Mouse (Mus musculus): ENCODE data around the gene Syap1. TPM values are rescaled to one million over a fixed set of nuclear protein-coding genes. Genes with fewer than 3 reads are reported as not detected.
"Not testable (repeated sequence)": the region's sequence is repeated elsewhere in the genome, so short reads cannot be mapped to it uniquely, and the experiment has no call there.

Gene Syap1
- polyA plus RNA-seq, 1 experiment from 2014 or later = 50.3 TPM

- no peak for DNase-seq (ENCODE audit: low spot score)
- Histone ChIP-seq H3K9ac (ENCODE audit: low read depth, low read length) (peak within 1 kb of the TSS; percentile 73), H3K9me3 (ENCODE audit: control insufficient read depth, low read length) (no peaks in the 10 kb centered on the region), H3K27ac (replicated peaks; ENCODE audit: low read depth, low read length) (peak within 1 kb of the TSS; percentile 79), H3K4me2 (ENCODE audit: low read depth, low read length) (peak within 1 kb of the TSS; percentile 64), H3K4me3 (ENCODE audit: low read depth, low read length) (peak within 1 kb of the TSS; percentile 61), H3K36me3 (ENCODE audit: control insufficient read depth, insufficient read depth, low read length) (no peaks in the 10 kb centered on the region), H3K4me1 (ENCODE audit: control insufficient read depth, insufficient read depth, low read length) (0 out of 2 replicates have a peak, but pooled peaks cover 3% of the 10 kb centered on the region), H3K27me3 (replicated peaks; ENCODE audit: control insufficient read depth, insufficient read depth, low read length) (no peaks in the 10 kb centered on the region)
- WGBS = 26% methylated on average over 4 of the region's 4 CpGs
- no peak for ATAC-seq (ENCODE audit: low read depth)
Observed at GRCm38 (mm10) chrX:162900938-162901337, 12.7 kb upstream of the Syap1 start, which contains the start of gene Ctps2. Ctps2 (plus strand) TSS chrX:162901238.

- not testable (repeated sequence) for ATAC-seq (ENCODE audit: low read depth); H3K27ac ChIP-seq (replicated peaks; ENCODE audit: low read depth, low read length); H3K36me3 ChIP-seq (ENCODE audit: control insufficient read depth, insufficient read depth, low read length); H3K4me3 ChIP-seq (ENCODE audit: low read depth, low read length); H3K4me1 ChIP-seq (ENCODE audit: control insufficient read depth, insufficient read depth, low read length); H3K9me3 ChIP-seq (ENCODE audit: control insufficient read depth, low read length); H3K9ac ChIP-seq (ENCODE audit: low read depth, low read length); H3K27me3 ChIP-seq (replicated peaks; ENCODE audit: control insufficient read depth, insufficient read depth, low read length)
- 75% methylated on average over 9 of the region's 25 CpGs for WGBS
- peak; percentile 6 for DNase-seq (ENCODE audit: low spot score)
- 0 out of 2 replicates have a peak overlapping the region, but pooled peaks have one; percentile 12 for H3K4me2 ChIP-seq (ENCODE audit: low read depth, low read length)
Observed at GRCm38 (mm10) chrX:162888575-162889223, 452 bp upstream of the Syap1 start.

DNA sequence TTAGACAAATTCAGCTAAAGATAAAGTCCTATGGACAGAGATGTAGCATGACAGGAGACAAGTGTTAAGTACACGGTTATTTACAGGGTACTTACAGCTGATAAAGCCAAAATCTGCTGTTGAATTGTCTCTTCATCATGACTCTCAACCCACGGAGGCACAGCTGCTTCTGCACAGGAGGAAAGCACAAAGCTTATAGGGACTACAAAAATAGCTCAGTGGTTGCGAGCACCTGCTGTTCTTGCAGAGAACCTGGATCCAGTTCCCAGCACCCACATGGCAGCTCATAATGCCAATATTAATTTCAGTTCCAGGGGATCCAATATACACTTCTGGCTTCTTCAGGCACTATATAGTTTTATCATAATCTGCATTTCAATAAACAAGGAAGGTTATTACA, 10.0 kb downstream of the Syap1 start:
- peaks cover 10% of the 10 kb centered on the region; the same call in 1 of the 2 replicates for H3K36me3 ChIP-seq (ENCODE audit: control insufficient read depth, insufficient read depth, low read length)
- H3K9ac ChIP-seq (ENCODE audit: low read depth, low read length) = no peak overlapping the region
- H3K4me2 ChIP-seq (ENCODE audit: low read depth, low read length) = no peak overlapping the region
- no peaks in the 10 kb centered on the region for H3K27me3 ChIP-seq (replicated peaks; ENCODE audit: control insufficient read depth, insufficient read depth, low read length)
- WGBS = 79% methylated on average over 3 of the region's 3 CpGs
- DNase-seq (ENCODE audit: low spot score) = no peak
- no peak overlapping the region for H3K4me3 ChIP-seq (ENCODE audit: low read depth, low read length)
- H3K27ac ChIP-seq (replicated peaks; ENCODE audit: low read depth, low read length) = no peak overlapping the region
- H3K9me3 ChIP-seq (ENCODE audit: control insufficient read depth, low read length) = no peaks in the 10 kb centered on the region
- ATAC-seq (ENCODE audit: low read depth) = no peak
- no peaks in the 10 kb centered on the region for H3K4me1 ChIP-seq (ENCODE audit: control insufficient read depth, insufficient read depth, low read length)

- Histone ChIP-seq H3K4me1 (ENCODE audit: control insufficient read depth, insufficient read depth, low read length) (no peaks in the 10 kb centered on the region), H3K4me2 (ENCODE audit: low read depth, low read length) (no peak overlapping the region), H3K9ac (ENCODE audit: low read depth, low read length) (no peak overlapping the region), H3K27me3 (replicated peaks; ENCODE audit: control insufficient read depth, insufficient read depth, low read length) (no peaks in the 10 kb centered on the region), H3K36me3 (ENCODE audit: control insufficient read depth, insufficient read depth, low read length) (peaks cover 16% of the 10 kb centered on the region), H3K4me3 (ENCODE audit: low read depth, low read length) (no peak overlapping the region), H3K9me3 (ENCODE audit: control insufficient read depth, low read length) (no peaks in the 10 kb centered on the region), H3K27ac (replicated peaks; ENCODE audit: low read depth, low read length) (no peak overlapping the region)
- WGBS = 71% methylated on average over 2 of the region's 2 CpGs
- DNase-seq (ENCODE audit: low spot score) (no peak), ATAC-seq (ENCODE audit: low read depth) (no peak)
Observed at GRCm38 (mm10) chrX:162873761-162874160, 14.5 kb downstream of the Syap1 start.

DNA sequence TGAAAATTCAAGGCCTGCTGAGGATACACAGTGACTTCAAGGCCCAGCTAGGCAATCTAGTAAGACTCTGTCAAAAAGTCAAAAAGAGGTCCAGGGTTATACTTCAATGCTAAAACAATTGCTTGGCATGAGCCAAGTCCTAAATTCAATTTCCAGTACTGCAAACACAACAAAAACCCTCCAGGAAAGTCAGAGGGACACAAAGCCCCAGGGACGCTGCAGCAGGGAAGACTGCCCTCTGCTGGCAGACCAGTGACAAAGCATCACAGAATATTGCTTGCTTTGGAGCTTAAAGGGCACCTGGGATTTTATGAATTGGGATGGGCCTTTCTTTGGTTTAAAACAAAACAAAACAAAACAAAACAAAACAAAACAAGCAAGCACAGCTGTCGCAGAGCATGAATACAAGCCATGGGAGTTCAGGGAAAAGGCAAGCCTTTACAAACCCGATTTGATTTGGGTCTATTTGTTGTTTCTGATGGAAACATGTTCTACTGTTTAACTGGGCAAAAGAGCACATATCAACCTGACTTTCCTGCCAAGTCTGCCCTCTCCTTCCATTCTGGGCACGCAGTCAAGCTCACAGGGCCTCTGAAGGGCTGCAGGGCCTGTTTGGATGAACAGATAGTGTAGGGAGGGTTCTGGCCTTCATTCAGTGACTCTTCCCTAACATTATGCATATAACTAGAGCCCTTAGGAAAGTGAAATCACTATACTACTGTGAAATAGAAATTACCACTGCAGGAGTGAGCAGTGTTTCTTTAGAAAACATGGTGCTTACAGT, 16.3 kb downstream of the Syap1 start:
- Histone ChIP-seq H3K27me3 (replicated peaks; ENCODE audit: control insufficient read depth, insufficient read depth, low read length) (no peaks in the 10 kb centered on the region), H3K27ac (replicated peaks; ENCODE audit: low read depth, low read length) (no peak overlapping the region), H3K9me3 (ENCODE audit: control insufficient read depth, low read length) (no peaks in the 10 kb centered on the region), H3K36me3 (ENCODE audit: control insufficient read depth, insufficient read depth, low read length) (peaks cover 16% of the 10 kb centered on the region), H3K9ac (ENCODE audit: low read depth, low read length) (no peak overlapping the region), H3K4me2 (ENCODE audit: low read depth, low read length) (no peak overlapping the region), H3K4me3 (ENCODE audit: low read depth, low read length) (no peak overlapping the region), H3K4me1 (ENCODE audit: control insufficient read depth, insufficient read depth, low read length) (no peaks in the 10 kb centered on the region)
- WGBS = 41% methylated on average over 4 of the region's 4 CpGs
- ATAC-seq (ENCODE audit: low read depth) (no peak), DNase-seq (ENCODE audit: low spot score) (no peak)

GRCm38 (mm10) chrX:162868294-162868965, 19.8 kb downstream of the Syap1 start:
- no peak overlapping the region for H3K4me3 ChIP-seq (ENCODE audit: low read depth, low read length)
- H3K9ac ChIP-seq (ENCODE audit: low read depth, low read length) = no peak overlapping the region
- 70% methylated on average over 3 of the region's 3 CpGs for WGBS
- DNase-seq (ENCODE audit: low spot score) = no peak
- H3K27ac ChIP-seq (replicated peaks; ENCODE audit: low read depth, low read length) = no peak overlapping the region
- no peaks in the 10 kb centered on the region for H3K9me3 ChIP-seq (ENCODE audit: control insufficient read depth, low read length)
- no peaks in the 10 kb centered on the region for H3K27me3 ChIP-seq (replicated peaks; ENCODE audit: control insufficient read depth, insufficient read depth, low read length)
- no peak overlapping the region for H3K4me2 ChIP-seq (ENCODE audit: low read depth, low read length)
- no peak for ATAC-seq (ENCODE audit: low read depth)
- H3K4me1 ChIP-seq (ENCODE audit: control insufficient read depth, insufficient read depth, low read length) = no peaks in the 10 kb centered on the region
- H3K36me3 ChIP-seq (ENCODE audit: control insufficient read depth, insufficient read depth, low read length) = peaks cover 16% of the 10 kb centered on the region; the same call in 1 of the 2 replicates

GRCm38 (mm10) chrX:162848682-162849081, 39.6 kb downstream of the Syap1 start:
- no peak overlapping the region for H3K4me3 ChIP-seq (ENCODE audit: low read depth, low read length)
- H3K9me3 ChIP-seq (ENCODE audit: control insufficient read depth, low read length) = no peaks in the 10 kb centered on the region
- H3K27ac ChIP-seq (replicated peaks; ENCODE audit: low read depth, low read length) = no peak overlapping the region
- DNase-seq (ENCODE audit: low spot score) = no peak
- no peak for ATAC-seq (ENCODE audit: low read depth)
- no peaks in the 10 kb centered on the region for H3K27me3 ChIP-seq (replicated peaks; ENCODE audit: control insufficient read depth, insufficient read depth, low read length)
- no peak overlapping the region for H3K4me2 ChIP-seq (ENCODE audit: low read depth, low read length)
- H3K9ac ChIP-seq (ENCODE audit: low read depth, low read length) = no peak overlapping the region
- H3K36me3 ChIP-seq (ENCODE audit: control insufficient read depth, insufficient read depth, low read length) = no peaks in the 10 kb centered on the region
- WGBS = 95% methylated on average over 1 of the region's 1 CpGs
- no peaks in the 10 kb centered on the region for H3K4me1 ChIP-seq (ENCODE audit: control insufficient read depth, insufficient read depth, low read length)

DNA sequence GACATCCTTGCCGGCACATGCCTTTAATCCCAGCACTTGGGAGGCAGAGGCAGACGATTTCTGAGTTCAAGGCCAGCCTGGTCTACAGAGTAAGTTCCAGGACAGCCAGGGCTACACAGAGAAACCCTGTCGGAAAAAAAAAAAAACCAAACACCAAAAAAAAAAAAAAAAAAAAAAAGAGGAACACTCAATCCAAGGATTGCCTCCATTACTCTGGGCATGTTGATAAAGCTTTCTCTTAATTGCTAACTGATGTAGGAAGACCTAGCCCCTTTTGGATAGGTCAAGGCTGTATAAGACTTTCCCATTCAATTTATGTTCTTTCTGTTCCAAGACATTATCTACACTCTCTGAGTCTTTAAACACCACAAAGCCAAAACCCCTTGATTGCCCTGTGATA, 42.7 kb downstream of the Syap1 start:
- Histone ChIP-seq H3K4me1 (ENCODE audit: control insufficient read depth, insufficient read depth, low read length) (no peaks in the 10 kb centered on the region), H3K27ac (replicated peaks; ENCODE audit: low read depth, low read length) (no peak overlapping the region), H3K27me3 (replicated peaks; ENCODE audit: control insufficient read depth, insufficient read depth, low read length) (no peaks in the 10 kb centered on the region), H3K9ac (ENCODE audit: low read depth, low read length) (no peak overlapping the region), H3K36me3 (ENCODE audit: control insufficient read depth, insufficient read depth, low read length) (no peaks in the 10 kb centered on the region), H3K4me3 (ENCODE audit: low read depth, low read length) (no peak overlapping the region), H3K9me3 (ENCODE audit: control insufficient read depth, low read length) (no peaks in the 10 kb centered on the region), H3K4me2 (ENCODE audit: low read depth, low read length) (no peak overlapping the region)
- ATAC-seq (ENCODE audit: low read depth) = no peak
- DNase-seq (ENCODE audit: low spot score) = no peak
- WGBS = 95% methylated on average over 3 of the region's 3 CpGs
